Mouse (Mus musculus): Measurements from ENCODE around the gene Ccl7. TPM values are rescaled to one million over a fixed set of nuclear protein-coding genes. Genes with fewer than 3 reads are reported as not detected.

Gene Ccl7
- total RNA-seq (2014; fragmentation: Nextera tagmentation) (not detected in 2 replicates), total RNA-seq (2017) (not detected in 2 replicates), polyA plus RNA-seq (2012) (not detected in 2 replicates)

DNA sequence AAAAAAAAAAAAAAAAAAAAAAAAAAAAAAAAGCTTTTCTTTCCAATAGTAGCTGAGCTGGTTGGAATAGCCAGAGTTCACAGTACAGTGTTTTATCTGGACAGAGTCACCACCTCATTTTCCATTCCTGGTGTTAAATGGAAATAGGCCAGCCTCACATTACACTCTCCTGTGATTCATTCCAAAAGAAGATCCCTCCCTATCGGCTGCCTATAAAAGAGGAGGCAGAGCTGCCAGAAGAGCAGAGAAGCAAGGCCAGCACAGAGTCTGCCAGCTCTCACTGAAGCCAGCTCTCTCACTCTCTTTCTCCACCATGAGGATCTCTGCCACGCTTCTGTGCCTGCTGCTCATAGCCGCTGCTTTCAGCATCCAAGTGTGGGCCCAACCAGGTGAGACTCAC, at the start of gene Ccl7:
Ccl7 (plus strand) TSS at position 242 of the 400 bp plus-strand sequence.
- no peaks in the 10 kb centered on the region for H3K36me3 ChIP-seq (replicated peaks)
- peaks cover 14% of the 10 kb centered on the region for H3K9me3 ChIP-seq (replicated peaks)
- ATAC-seq (ENCODE audit: extremely low read depth, insufficient number of reproducible peaks, low FRiP score, poor library complexity, severe bottlenecking) (no peak), DNase-seq (ENCODE audit: low spot score) (no peak)
- no peaks in the 10 kb centered on the region for H3K27me3 ChIP-seq (ENCODE audit: insufficient read depth, low read length)
- H3K4me3 ChIP-seq (ENCODE audit: low read depth, low read length) = no peak within 1 kb of the TSS
- H3K4me1 ChIP-seq (ENCODE audit: insufficient read depth, low read depth, low read length) = no peaks in the 10 kb centered on the region
- TF ChIP-seq TAL1 (conservative IDR thresholded peaks at IDR 0.05; ENCODE audit: low read depth, low read length) (no peak), GATA1 (IDR thresholded peaks at IDR 0.05; ENCODE audit: borderline replicate concordance, low read length) (no peak), CTCF (IDR thresholded peaks at IDR 0.05; ENCODE audit: low read depth, low read length) (no peak), POLR2AphosphoS5 (IDR thresholded peaks at IDR 0.05; ENCODE audit: insufficient replicate concordance, low read depth, low read length) (no peak), GATA2 (IDR thresholded peaks at IDR 0.05; ENCODE audit: borderline replicate concordance, low read depth, low read length) (no peak)

DNA sequence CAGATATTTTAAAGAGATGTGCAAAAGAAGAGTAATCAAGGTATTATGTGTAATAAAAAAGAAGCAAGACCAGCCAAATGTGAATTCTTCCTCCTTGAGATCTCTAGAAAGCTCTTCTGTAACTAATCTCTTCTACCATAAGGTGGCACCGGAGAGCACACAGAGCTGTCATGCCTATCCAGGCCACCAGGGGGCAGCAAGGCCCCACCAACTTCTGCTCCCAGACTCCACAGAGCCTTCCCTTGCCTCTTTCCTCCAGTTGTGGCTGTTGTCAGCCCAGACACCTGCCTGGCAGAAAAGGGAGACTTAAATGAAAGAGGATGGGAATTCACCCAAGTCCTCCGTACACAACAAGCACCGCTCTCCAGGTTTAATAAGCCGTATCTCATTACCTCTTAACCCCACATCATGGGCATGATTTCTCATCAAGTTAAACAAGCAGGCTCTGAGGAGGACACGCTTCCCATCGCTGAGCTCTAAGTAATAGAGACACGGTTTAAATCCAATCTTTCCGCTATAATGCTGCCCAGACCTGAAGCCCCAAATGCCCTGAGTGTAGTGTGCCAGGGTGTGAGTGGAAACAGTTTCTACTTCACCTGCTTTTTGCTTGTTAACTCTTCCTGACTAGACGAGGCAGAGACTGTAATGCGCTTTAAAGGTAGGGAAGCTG, 49.2 kb upstream of the Ccl7 start:
- no peak for DNase-seq (ENCODE audit: low spot score)
- Histone ChIP-seq H3K4me1 (ENCODE audit: insufficient read depth, low read depth, low read length) (no peaks in the 10 kb centered on the region), H3K36me3 (replicated peaks) (no peaks in the 10 kb centered on the region), H3K4me3 (ENCODE audit: low read depth, low read length) (no peak overlapping the region), H3K27me3 (ENCODE audit: insufficient read depth, low read length) (no peaks in the 10 kb centered on the region), H3K9me3 (replicated peaks) (peaks cover 60% of the 10 kb centered on the region)
- no peak for ATAC-seq (ENCODE audit: extremely low read depth, insufficient number of reproducible peaks, low FRiP score, poor library complexity, severe bottlenecking)
- TF ChIP-seq POLR2AphosphoS5 (IDR thresholded peaks at IDR 0.05; ENCODE audit: insufficient replicate concordance, low read depth, low read length) (no peak), GATA2 (IDR thresholded peaks at IDR 0.05; ENCODE audit: borderline replicate concordance, low read depth, low read length) (no peak), CTCF (IDR thresholded peaks at IDR 0.05; ENCODE audit: low read depth, low read length) (no peak), GATA1 (IDR thresholded peaks at IDR 0.05; ENCODE audit: borderline replicate concordance, low read length) (no peak), TAL1 (conservative IDR thresholded peaks at IDR 0.05; ENCODE audit: low read depth, low read length) (no peak)

DNA sequence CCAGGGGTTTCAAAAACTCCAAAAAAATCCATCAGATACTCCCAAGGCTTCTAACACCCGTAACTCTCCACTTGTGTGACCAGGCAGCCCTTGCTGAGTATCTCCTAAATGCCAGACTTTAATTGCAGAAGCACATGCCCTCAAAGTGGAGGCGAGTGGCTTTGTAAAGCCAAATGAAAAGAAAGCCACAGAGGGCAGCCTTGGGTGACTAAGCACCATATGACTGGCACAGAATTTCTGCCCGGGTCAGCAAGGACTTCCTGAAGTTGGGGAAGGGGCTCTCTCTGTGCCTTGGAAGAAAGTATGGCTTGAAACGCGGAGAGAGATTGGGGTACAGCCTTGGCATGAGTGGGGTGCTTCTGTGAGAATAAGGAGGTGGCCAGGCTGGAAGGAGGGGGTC, 48.4 kb upstream of the Ccl7 start:
- DNase-seq (ENCODE audit: low spot score) = no peak
- peaks cover 59% of the 10 kb centered on the region for H3K9me3 ChIP-seq (replicated peaks)
- H3K36me3 ChIP-seq (replicated peaks) = no peaks in the 10 kb centered on the region
- no peaks in the 10 kb centered on the region for H3K27me3 ChIP-seq (ENCODE audit: insufficient read depth, low read length)
- H3K4me3 ChIP-seq (ENCODE audit: low read depth, low read length) = no peak overlapping the region
- TF ChIP-seq GATA1 (IDR thresholded peaks at IDR 0.05; ENCODE audit: borderline replicate concordance, low read length) = no peak
- no peak for TF ChIP-seq CTCF (IDR thresholded peaks at IDR 0.05; ENCODE audit: low read depth, low read length)
- TF ChIP-seq POLR2AphosphoS5 (IDR thresholded peaks at IDR 0.05; ENCODE audit: insufficient replicate concordance, low read depth, low read length) = no peak
- no peak for TF ChIP-seq GATA2 (IDR thresholded peaks at IDR 0.05; ENCODE audit: borderline replicate concordance, low read depth, low read length)
- TF ChIP-seq TAL1 (conservative IDR thresholded peaks at IDR 0.05; ENCODE audit: low read depth, low read length) = no peak
- H3K4me1 ChIP-seq (ENCODE audit: insufficient read depth, low read depth, low read length) = no peaks in the 10 kb centered on the region
- no peak for ATAC-seq (ENCODE audit: extremely low read depth, insufficient number of reproducible peaks, low FRiP score, poor library complexity, severe bottlenecking)

DNA sequence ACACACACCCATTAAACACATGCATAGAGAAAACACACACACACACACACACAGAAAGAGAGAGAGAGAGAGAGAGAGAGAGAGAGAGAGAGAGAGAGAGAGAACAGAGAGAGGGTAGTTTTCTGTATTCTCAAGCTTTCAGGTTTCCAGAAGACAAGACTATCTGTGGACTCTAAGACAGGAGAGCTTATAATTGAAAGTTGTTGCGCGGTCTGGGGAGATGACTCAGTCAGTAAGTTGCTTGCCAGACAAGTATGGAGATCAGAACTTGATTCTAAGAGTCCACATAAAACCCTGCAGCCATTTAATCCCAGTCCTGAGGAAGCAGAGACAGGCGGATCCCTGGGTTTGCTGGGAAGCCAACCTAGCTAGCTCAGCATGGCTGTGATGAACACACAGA, 46.9 kb upstream of the Ccl7 start:
- ATAC-seq (ENCODE audit: extremely low read depth, insufficient number of reproducible peaks, low FRiP score, poor library complexity, severe bottlenecking) = no peak
- no peaks in the 10 kb centered on the region for H3K36me3 ChIP-seq (replicated peaks)
- no peak for TF ChIP-seq GATA1 (IDR thresholded peaks at IDR 0.05; ENCODE audit: borderline replicate concordance, low read length)
- no peak for TF ChIP-seq CTCF (IDR thresholded peaks at IDR 0.05; ENCODE audit: low read depth, low read length)
- TF ChIP-seq GATA2 (IDR thresholded peaks at IDR 0.05; ENCODE audit: borderline replicate concordance, low read depth, low read length) = no peak
- TF ChIP-seq TAL1 (conservative IDR thresholded peaks at IDR 0.05; ENCODE audit: low read depth, low read length) = no peak
- no peak for TF ChIP-seq POLR2AphosphoS5 (IDR thresholded peaks at IDR 0.05; ENCODE audit: insufficient replicate concordance, low read depth, low read length)
- no peaks in the 10 kb centered on the region for H3K4me1 ChIP-seq (ENCODE audit: insufficient read depth, low read depth, low read length)
- H3K27me3 ChIP-seq (ENCODE audit: insufficient read depth, low read length) = no peaks in the 10 kb centered on the region
- no peak for DNase-seq (ENCODE audit: low spot score)
- H3K4me3 ChIP-seq (ENCODE audit: low read depth, low read length) = no peak overlapping the region
- H3K9me3 ChIP-seq (replicated peaks) = peaks cover 57% of the 10 kb centered on the region

GRCm38 (mm10) chr11:81999469-81999868, 46.0 kb upstream of the Ccl7 start:
- ATAC-seq (ENCODE audit: extremely low read depth, insufficient number of reproducible peaks, low FRiP score, poor library complexity, severe bottlenecking) = no peak
- DNase-seq (ENCODE audit: low spot score) = no peak
- Histone ChIP-seq H3K36me3 (replicated peaks) (no peaks in the 10 kb centered on the region), H3K27me3 (ENCODE audit: insufficient read depth, low read length) (no peaks in the 10 kb centered on the region), H3K9me3 (replicated peaks) (peaks cover 56% of the 10 kb centered on the region), H3K4me1 (ENCODE audit: insufficient read depth, low read depth, low read length) (no peaks in the 10 kb centered on the region), H3K4me3 (ENCODE audit: low read depth, low read length) (no peak overlapping the region)
- TF ChIP-seq GATA2 (IDR thresholded peaks at IDR 0.05; ENCODE audit: borderline replicate concordance, low read depth, low read length) (no peak), GATA1 (IDR thresholded peaks at IDR 0.05; ENCODE audit: borderline replicate concordance, low read length) (no peak), TAL1 (conservative IDR thresholded peaks at IDR 0.05; ENCODE audit: low read depth, low read length) (no peak)

DNA sequence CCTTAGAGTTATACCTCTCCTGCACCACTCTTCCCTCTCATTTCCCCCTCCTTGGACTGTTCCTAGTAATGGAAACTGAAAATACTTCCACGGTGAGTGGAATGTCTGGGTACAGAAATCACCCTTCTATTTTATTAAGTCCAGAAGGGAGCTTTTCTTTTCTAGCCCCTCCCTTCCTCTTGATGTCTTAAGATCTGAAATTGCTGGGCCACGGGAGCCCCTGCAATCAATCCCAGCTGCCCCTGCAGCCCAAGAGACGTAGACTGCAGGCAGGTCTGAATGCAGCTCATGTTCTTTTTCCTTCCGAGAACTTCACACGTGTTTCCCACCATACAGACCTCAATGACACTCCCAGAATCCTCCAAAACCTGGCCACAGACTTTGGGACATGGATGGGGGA, 44.9 kb upstream of the Ccl7 start:
- ATAC-seq (ENCODE audit: extremely low read depth, insufficient number of reproducible peaks, low FRiP score, poor library complexity, severe bottlenecking) = no peak
- Histone ChIP-seq H3K4me1 (ENCODE audit: insufficient read depth, low read depth, low read length) (no peaks in the 10 kb centered on the region), H3K9me3 (replicated peaks) (peaks cover 67% of the 10 kb centered on the region), H3K36me3 (replicated peaks) (no peaks in the 10 kb centered on the region), H3K27me3 (ENCODE audit: insufficient read depth, low read length) (no peaks in the 10 kb centered on the region), H3K4me3 (ENCODE audit: low read depth, low read length) (no peak overlapping the region)
- DNase-seq (ENCODE audit: low spot score) = no peak
- TF ChIP-seq CTCF (IDR thresholded peaks at IDR 0.05; ENCODE audit: low read depth, low read length) = no peak
- TF ChIP-seq GATA2 (IDR thresholded peaks at IDR 0.05; ENCODE audit: borderline replicate concordance, low read depth, low read length) = no peak
- no peak for TF ChIP-seq POLR2AphosphoS5 (IDR thresholded peaks at IDR 0.05; ENCODE audit: insufficient replicate concordance, low read depth, low read length)
- no peak for TF ChIP-seq GATA1 (IDR thresholded peaks at IDR 0.05; ENCODE audit: borderline replicate concordance, low read length)
- no peak for TF ChIP-seq TAL1 (conservative IDR thresholded peaks at IDR 0.05; ENCODE audit: low read depth, low read length)
